Mouse (Mus musculus) limb, embryonic 14.5 days (tissue): ENCODE results near the gene Gfod2. TPM values are rescaled to one million over a fixed set of nuclear protein-coding genes. Genes with fewer than 3 reads are reported as not detected.

Source experiments
- ATAC-seq: fragments of 200-750 bp; cut with Nextera tagmentation; 2 replicates; pipeline ENCODE4 v1.8.0; 2017; ENCODE audit warnings: low read depth, moderate number of reproducible peaks, moderate TSS enrichment; ENCODE audit not compliant: low FRiP score
- DNase-seq: peaks from one replicate; pipeline ENCODE4 v3.0.0-alpha.2; 2015; ENCODE audit warnings: low spot score
- H3K27ac ChIP-seq: fragments of 300-500 bp; sonication (generic); replicated peaks from 2 replicates; pipeline ENCODE4 v1.5.1; 2014; ENCODE audit warnings: low read depth, mild to moderate bottlenecking, low read length, moderate library complexity, mixed read lengths
- H3K27me3 ChIP-seq: fragments of 300-500 bp; sonication (generic); 2 replicates; pipeline ENCODE4 v1.6.1; 2014; ENCODE audit warnings: low read length, mixed read lengths; ENCODE audit not compliant: control insufficient read depth, insufficient read depth
- H3K36me3 ChIP-seq: fragments of 300-500 bp; sonication (generic); 2 replicates; pipeline ENCODE4 v1.6.1; 2014; ENCODE audit warnings: mild to moderate bottlenecking, low read length, moderate library complexity, mixed read lengths; ENCODE audit not compliant: control insufficient read depth, insufficient read depth
- H3K4me1 ChIP-seq: fragments of 300-500 bp; sonication (generic); 2 replicates; pipeline ENCODE4 v1.6.1; 2014; ENCODE audit warnings: antibody characterized with exemption, low read length, mixed read lengths; ENCODE audit not compliant: control insufficient read depth, insufficient read depth
- H3K4me2 ChIP-seq: fragments of 300-500 bp; sonication (generic); replicated peaks from 2 replicates; pipeline ENCODE4 v1.6.1; 2014; ENCODE audit warnings: low read depth, mild to moderate bottlenecking, low read length, moderate library complexity; ENCODE audit not compliant: severe bottlenecking
- H3K4me3 ChIP-seq: fragments of 300-500 bp; sonication (generic); replicated peaks from 2 replicates; pipeline ENCODE4 v1.5.1; 2014; ENCODE audit warnings: low read length
- H3K9ac ChIP-seq: fragments of 300-500 bp; sonication (generic); 2 replicates; pipeline ENCODE4 v1.6.1; 2014; ENCODE audit warnings: mild to moderate bottlenecking, low read depth, low read length, moderate library complexity; ENCODE audit not compliant: severe bottlenecking
- H3K9me3 ChIP-seq: fragments of 300-500 bp; sonication (generic); 2 replicates; pipeline ENCODE4 v1.6.1; 2016; ENCODE audit warnings: low read length; ENCODE audit not compliant: control insufficient read depth
- POLR2A ChIP-seq: fragments of 200-500 bp; IDR thresholded peaks from 2 replicates; pipeline ENCODE4 v1.8.0; 2012; ENCODE audit warnings: inconsistent platforms, mild to moderate bottlenecking, moderate library complexity, borderline replicate concordance; ENCODE audit not compliant: insufficient read depth, insufficient read length; ENCODE audit errors: extremely low read depth
- WGBS: fragments of 180-500 bp; shearing (Covaris S2); extraction: QIAGEN DNeasy Blood & Tissue Kit; methylation state at CpG from one replicate; pipeline ENCODE4 v1.1.7; 2014; 5-methylcytosine and 5-hydroxymethylcytosine counted together
- polyA plus RNA-seq, 2 experiments: library from polyadenylated mRNA; depleted of rRNA in 1 of 2; stranded (reverse) in 1 of 2; unstranded in 1 of 2; fragments of >200 nt; fragmentation: Nextera tagmentation in 1 of 2; extraction: Ambion mirVana in 1 of 2; gene quantifications; 2 replicates each; pipeline versions ENCODE4 v1.2.1 to v1.2.3; 2012 to 2014

Gene Gfod2
- polyA plus RNA-seq, 2 experiments: 11.7 to 13.6 TPM

- Histone ChIP-seq H3K9ac (no peak overlapping the region), H3K27ac (no peak overlapping the region), H3K4me3 (no peak overlapping the region), H3K4me2 (no peak overlapping the region), H3K9me3 (no peaks in the 10 kb centered on the region), H3K36me3 (peaks cover 22% of the 10 kb centered on the region), H3K27me3 (no peaks in the 10 kb centered on the region), H3K4me1 (no peaks in the 10 kb centered on the region)
- no peak for ATAC-seq
- WGBS: 93% methylated on average over 15 of the region's 15 CpGs
- TF ChIP-seq POLR2A: no peak
- DNase-seq: no peak
Measured at GRCm38 (mm10) chr8:105716302-105716945, 42.0 kb downstream of the Gfod2 start.

- H3K27me3 ChIP-seq: no peaks in the 10 kb centered on the region
- H3K27ac ChIP-seq: no peak overlapping the region
- DNase-seq (no peak), ATAC-seq (no peak)
- H3K9me3 ChIP-seq: no peaks in the 10 kb centered on the region
- 67% methylated on average over 6 of the region's 6 CpGs for WGBS
- no peak overlapping the region for H3K9ac ChIP-seq
- TF ChIP-seq POLR2A: no peak
- no peaks in the 10 kb centered on the region for H3K4me1 ChIP-seq
- no peak overlapping the region for H3K4me3 ChIP-seq
- H3K4me2 ChIP-seq: no peak overlapping the region
- peaks cover 17% of the 10 kb centered on the region for H3K36me3 ChIP-seq
Measured at GRCm38 (mm10) chr8:105715042-105715441, 43.4 kb downstream of the Gfod2 start.

GRCm38 (mm10) chr8:105714139-105714538 lies 44.3 kb downstream of the Gfod2 start:
- 8% methylated on average over 3 of the region's 3 CpGs for WGBS

GRCm38 (mm10) chr8:105712286-105712685 lies 46.2 kb downstream of the Gfod2 start:
- DNase-seq: no peak
- 91% methylated on average over 3 of the region's 3 CpGs for WGBS
- TF ChIP-seq POLR2A: no peak

More at GRCm38 (mm10) chr8:105714139-105714538, 44.3 kb downstream of the Gfod2 start:
- no peaks in the 10 kb centered on the region for H3K27me3 ChIP-seq
- peaks cover 12% of the 10 kb centered on the region for H3K36me3 ChIP-seq
- no peak overlapping the region for H3K4me3 ChIP-seq
- peak overlapping the region; percentile 15; the same call in 1 of the 2 replicates for H3K27ac ChIP-seq
- no peak overlapping the region for H3K4me2 ChIP-seq
- no peaks in the 10 kb centered on the region for H3K4me1 ChIP-seq
- peak; percentile 94 for DNase-seq
- no peak for TF ChIP-seq POLR2A
- ATAC-seq: peak; percentile 73
- H3K9ac ChIP-seq: no peak overlapping the region
- no peaks in the 10 kb centered on the region for H3K9me3 ChIP-seq

GRCm38 (mm10) chr8:105709317-105709716 lies 49.1 kb downstream of the Gfod2 start:
- no peaks in the 10 kb centered on the region for H3K27me3 ChIP-seq
- no peak overlapping the region for H3K4me3 ChIP-seq
- DNase-seq: no peak
- 0 out of 2 replicates have a peak, but pooled peaks cover 5% of the 10 kb centered on the region for H3K36me3 ChIP-seq
- H3K27ac ChIP-seq: no peak overlapping the region
- no peak overlapping the region for H3K9ac ChIP-seq
- peaks cover 9% of the 10 kb centered on the region; the same call in 1 of the 2 replicates for H3K4me1 ChIP-seq
- WGBS: 66% methylated on average over 5 of the region's 14 CpGs
- no peak overlapping the region for H3K4me2 ChIP-seq
- H3K9me3 ChIP-seq: no peaks in the 10 kb centered on the region
- TF ChIP-seq POLR2A: no peak
- no peak for ATAC-seq

More at GRCm38 (mm10) chr8:105712286-105712685, 46.2 kb downstream of the Gfod2 start:
- H3K9me3 ChIP-seq: no peaks in the 10 kb centered on the region
- peaks cover 12% of the 10 kb centered on the region for H3K36me3 ChIP-seq
- H3K4me2 ChIP-seq: no peak overlapping the region
- H3K9ac ChIP-seq: no peak overlapping the region
- no peak overlapping the region for H3K4me3 ChIP-seq
- no peak for ATAC-seq
- H3K27ac ChIP-seq: no peak overlapping the region
- H3K4me1 ChIP-seq: no peaks in the 10 kb centered on the region
- H3K27me3 ChIP-seq: no peaks in the 10 kb centered on the region
